Mouse (Mus musculus) forebrain, embryonic 15.5 days (tissue): ENCODE measurements around the gene Lef1. TPM values are rescaled to one million over a fixed set of nuclear protein-coding genes. Genes with fewer than 3 reads are reported as not detected.

Source experiments
- ATAC-seq: fragments of 200-750 bp; cut with Nextera tagmentation; replicated peaks from 2 replicates; pipeline ENCODE4 v1.8.0; 2017; ENCODE audit warnings: mild to moderate bottlenecking, moderate TSS enrichment, moderate library complexity
- H3K27ac ChIP-seq: fragments of 300-500 bp; sonication (generic); replicated peaks from 2 replicates; pipeline ENCODE4 v1.5.1; 2015; ENCODE audit warnings: mild to moderate bottlenecking, inconsistent platforms
- H3K27me3 ChIP-seq: fragments of 300-500 bp; sonication (generic); 2 replicates; pipeline ENCODE4 v1.6.1; 2015; ENCODE audit warnings: inconsistent platforms
- H3K36me3 ChIP-seq: fragments of 300-500 bp; sonication (generic); 2 replicates; pipeline ENCODE4 v1.6.1; 2015; ENCODE audit warnings: mild to moderate bottlenecking, inconsistent platforms
- H3K4me1 ChIP-seq: fragments of 300-500 bp; sonication (generic); 2 replicates; pipeline ENCODE4 v1.6.1; 2015; ENCODE audit warnings: inconsistent platforms
- H3K4me2 ChIP-seq: fragments of 300-500 bp; sonication (generic); replicated peaks from 2 replicates; pipeline ENCODE4 v1.6.1; 2015; ENCODE audit warnings: mild to moderate bottlenecking, inconsistent platforms
- H3K4me3 ChIP-seq: fragments of 300-500 bp; sonication (generic); 2 replicates; pipeline ENCODE4 v1.5.1; 2015; ENCODE audit warnings: mild to moderate bottlenecking, inconsistent platforms
- H3K9ac ChIP-seq: fragments of 300-500 bp; sonication (generic); replicated peaks from 2 replicates; pipeline ENCODE4 v1.6.1; 2015; ENCODE audit warnings: mild to moderate bottlenecking, inconsistent platforms
- H3K9me3 ChIP-seq: fragments of 300-500 bp; sonication (generic); 2 replicates; pipeline ENCODE4 v1.6.1; 2016; ENCODE audit warnings: inconsistent platforms
- WGBS: fragments of 180-500 bp; shearing (Covaris S2); methylation state at CpG from one replicate; pipeline ENCODE4 v1.1.7; 2015; ENCODE audit warnings: mixed read lengths; 5-methylcytosine and 5-hydroxymethylcytosine counted together
- polyA plus RNA-seq: library from polyadenylated mRNA; unstranded; fragments of >200 nt; fragmentation: Nextera tagmentation; extraction: Ambion mirVana; gene quantifications from 2 replicates; pipeline ENCODE4 v1.2.1, GENCODE M21; 2015

Gene Lef1
- polyA plus RNA-seq, 1 experiment from 2014 or later: 14.3 TPM

DNA sequence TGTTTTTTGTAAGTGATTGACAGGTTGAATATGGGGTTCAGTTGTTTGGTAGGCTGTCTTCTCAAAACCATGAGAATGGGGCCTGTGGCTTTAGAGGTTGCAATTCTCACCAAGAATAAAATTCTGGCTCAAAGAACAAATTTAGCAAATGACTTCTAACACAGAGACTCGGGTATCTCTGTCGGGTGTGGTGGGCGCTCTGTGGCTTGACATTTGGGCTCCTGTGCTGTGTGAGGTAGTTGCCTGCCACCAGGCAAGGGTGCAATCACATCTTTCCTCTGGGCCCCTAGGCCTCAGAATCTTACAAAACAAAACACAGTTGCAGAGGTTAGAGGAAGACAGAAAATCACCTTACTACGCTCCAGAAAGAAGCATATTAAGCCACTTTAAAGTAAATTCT is 43.6 kb downstream of the Lef1 start:
- H3K9me3 ChIP-seq: no peaks in the 10 kb centered on the region
- H3K4me3 ChIP-seq: no peak overlapping the region
- WGBS: 81% methylated on average over 4 of the region's 4 CpGs
- no peak for ATAC-seq
- no peaks in the 10 kb centered on the region for H3K36me3 ChIP-seq
- H3K9ac ChIP-seq: no peak overlapping the region
- H3K4me1 ChIP-seq: peaks cover 41% of the 10 kb centered on the region
- H3K27ac ChIP-seq: no peak overlapping the region
- no peaks in the 10 kb centered on the region for H3K27me3 ChIP-seq
- H3K4me2 ChIP-seq: no peak overlapping the region

DNA sequence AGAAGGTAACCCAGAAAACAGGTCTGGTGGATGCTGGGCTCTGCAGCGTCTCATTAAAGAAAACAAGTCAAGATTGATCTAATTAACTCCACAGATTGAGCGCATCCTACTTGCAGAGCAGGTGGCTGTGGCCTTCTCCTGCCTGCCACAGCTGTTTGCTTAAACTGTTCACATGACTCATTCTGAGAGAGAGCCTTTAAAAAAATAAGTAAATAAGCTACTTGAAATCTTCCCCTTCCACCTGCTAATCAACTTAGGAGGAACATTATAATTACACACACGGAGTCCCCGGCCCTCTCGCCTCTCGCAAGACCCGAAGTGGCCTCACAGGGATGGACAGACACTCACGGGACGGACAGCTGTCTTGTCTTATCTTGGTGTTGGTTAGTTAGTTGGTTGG is 44.3 kb downstream of the Lef1 start:
- no peaks in the 10 kb centered on the region for H3K36me3 ChIP-seq
- H3K4me2 ChIP-seq: no peak overlapping the region
- H3K4me3 ChIP-seq: no peak overlapping the region
- no peak overlapping the region for H3K9ac ChIP-seq
- H3K27ac ChIP-seq: no peak overlapping the region
- 0 out of 2 replicates have a peak, but pooled peaks have one; percentile 21 for ATAC-seq
- H3K4me1 ChIP-seq: peaks cover 45% of the 10 kb centered on the region
- no peaks in the 10 kb centered on the region for H3K9me3 ChIP-seq
- WGBS: 65% methylated on average over 9 of the region's 9 CpGs
- H3K27me3 ChIP-seq: no peaks in the 10 kb centered on the region

- no peaks in the 10 kb centered on the region for H3K36me3 ChIP-seq
- peaks cover 49% of the 10 kb centered on the region for H3K4me1 ChIP-seq
- 68% methylated on average over 7 of the region's 7 CpGs for WGBS
- no peaks in the 10 kb centered on the region for H3K9me3 ChIP-seq
- H3K27ac ChIP-seq: no peak overlapping the region
- H3K27me3 ChIP-seq: no peaks in the 10 kb centered on the region
- no peak overlapping the region for H3K9ac ChIP-seq
- no peak overlapping the region for H3K4me3 ChIP-seq
- no peak overlapping the region for H3K4me2 ChIP-seq
- no peak for ATAC-seq
Measured at GRCm38 (mm10) chr3:131155066-131155465, 44.8 kb downstream of the Lef1 start.

DNA sequence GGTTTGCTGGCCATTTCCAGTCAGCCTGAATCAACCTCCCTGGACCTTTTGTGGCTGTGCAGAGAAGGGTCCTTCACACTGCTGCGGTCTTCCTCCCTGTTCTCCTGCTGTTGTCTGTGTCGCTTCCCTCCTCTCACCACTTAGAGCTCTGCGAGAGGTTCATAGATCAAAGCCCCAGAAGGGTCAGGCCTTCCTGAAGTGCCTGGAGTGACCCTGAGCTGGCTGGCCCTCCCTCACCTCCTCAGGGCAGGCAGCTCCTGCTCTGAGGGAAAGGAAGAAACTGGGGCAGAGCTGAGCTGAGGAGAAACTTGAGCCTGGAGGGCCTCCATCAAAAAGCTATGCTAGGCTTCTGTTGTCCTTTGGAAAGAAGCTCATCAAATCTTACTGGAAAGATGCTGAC is 45.4 kb downstream of the Lef1 start:
- Histone ChIP-seq H3K9me3 (no peaks in the 10 kb centered on the region), H3K9ac (no peak overlapping the region), H3K4me3 (no peak overlapping the region), H3K4me2 (no peak overlapping the region), H3K27me3 (no peaks in the 10 kb centered on the region), H3K36me3 (no peaks in the 10 kb centered on the region), H3K4me1 (peaks cover 53% of the 10 kb centered on the region), H3K27ac (no peak overlapping the region)
- ATAC-seq: no peak
- 45% methylated on average over 3 of the region's 3 CpGs for WGBS

DNA sequence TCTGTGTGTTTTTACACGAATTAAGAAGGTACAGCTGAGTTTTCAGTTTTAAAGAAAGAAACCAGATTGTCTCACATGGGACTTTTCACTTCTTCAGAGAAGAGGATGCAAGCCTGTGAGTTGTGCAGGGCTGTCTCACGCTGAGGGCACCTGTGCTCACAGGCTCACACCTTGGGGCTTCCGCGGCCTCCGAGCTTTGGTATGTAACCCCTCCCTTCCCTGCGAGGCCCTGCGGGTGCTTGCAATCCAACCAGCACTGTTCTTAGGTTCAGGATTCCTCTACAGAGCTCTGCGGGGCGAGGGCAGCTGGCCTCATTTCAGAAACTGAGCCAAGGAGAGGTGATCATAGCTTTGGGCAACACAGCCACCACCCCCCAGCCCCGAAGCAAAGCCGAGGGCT is 46.1 kb downstream of the Lef1 start:
- WGBS: 33% methylated on average over 11 of the region's 11 CpGs
- Histone ChIP-seq H3K4me2 (no peak overlapping the region), H3K9me3 (no peaks in the 10 kb centered on the region), H3K4me1 (peaks cover 60% of the 10 kb centered on the region), H3K36me3 (no peaks in the 10 kb centered on the region), H3K4me3 (no peak overlapping the region), H3K27ac (no peak overlapping the region), H3K9ac (no peak overlapping the region), H3K27me3 (no peaks in the 10 kb centered on the region)
- ATAC-seq: no peak

GRCm38 (mm10) chr3:131157471-131157870 is 47.2 kb downstream of the Lef1 start:
- Histone ChIP-seq H3K4me3 (no peak overlapping the region), H3K4me2 (no peak overlapping the region), H3K36me3 (no peaks in the 10 kb centered on the region), H3K27me3 (no peaks in the 10 kb centered on the region), H3K27ac (peak overlapping the region; percentile 1; the same call in 1 of the 2 replicates), H3K9ac (no peak overlapping the region), H3K4me1 (peaks cover 60% of the 10 kb centered on the region), H3K9me3 (no peaks in the 10 kb centered on the region)
- 50% methylated on average over 7 of the region's 7 CpGs for WGBS
- ATAC-seq: no peak; the same call in 1 of the 2 replicates

DNA sequence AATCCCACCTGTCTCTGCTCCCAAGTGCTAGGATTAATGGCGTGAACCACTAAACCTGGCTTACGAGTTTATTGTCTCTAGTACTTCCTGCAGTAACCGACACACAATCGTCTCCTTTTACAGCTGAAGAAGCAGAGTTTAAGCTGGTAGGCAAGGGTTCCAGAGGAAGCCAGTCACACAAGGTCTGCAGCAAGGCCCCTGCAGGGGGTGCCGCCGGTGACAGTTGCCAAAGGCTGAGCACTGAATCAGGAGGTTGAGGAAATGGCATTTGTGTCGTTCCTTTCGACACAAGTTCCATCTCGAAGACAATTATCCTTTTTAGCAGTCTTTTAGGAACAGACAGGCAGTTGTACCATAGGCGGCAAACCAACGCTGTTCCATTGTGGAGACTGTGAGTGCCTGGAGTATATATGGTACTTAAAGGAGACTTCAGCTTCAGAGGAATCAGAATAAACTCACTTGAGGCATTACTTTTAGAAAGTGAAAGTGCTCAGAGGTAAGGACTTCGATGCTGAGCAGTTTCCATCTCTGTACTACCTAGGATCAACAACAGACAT is 49.0 kb downstream of the Lef1 start:
- Histone ChIP-seq H3K27me3 (no peaks in the 10 kb centered on the region), H3K4me1 (peaks cover 56% of the 10 kb centered on the region), H3K4me2 (no peak overlapping the region), H3K9me3 (no peaks in the 10 kb centered on the region), H3K4me3 (no peak overlapping the region), H3K9ac (no peak overlapping the region), H3K36me3 (no peaks in the 10 kb centered on the region), H3K27ac (no peak overlapping the region)
- WGBS: 24% methylated on average over 12 of the region's 12 CpGs
- ATAC-seq: no peak

GRCm38 (mm10) chr3:131159881-131160615 is 49.8 kb downstream of the Lef1 start:
- Histone ChIP-seq H3K36me3 (no peaks in the 10 kb centered on the region), H3K27ac (no peak overlapping the region), H3K4me2 (no peak overlapping the region), H3K27me3 (no peaks in the 10 kb centered on the region), H3K9me3 (no peaks in the 10 kb centered on the region), H3K4me1 (peaks cover 49% of the 10 kb centered on the region), H3K9ac (no peak overlapping the region), H3K4me3 (no peak overlapping the region)
- no peak for ATAC-seq
- 31% methylated on average over 14 of the region's 14 CpGs for WGBS

- no peaks in the 10 kb centered on the region for H3K9me3 ChIP-seq
- no peaks in the 10 kb centered on the region for H3K27me3 ChIP-seq
- no peak overlapping the region for H3K27ac ChIP-seq
- no peak for ATAC-seq
- 29% methylated on average over 7 of the region's 7 CpGs for WGBS
- H3K9ac ChIP-seq: no peak overlapping the region
- H3K36me3 ChIP-seq: no peaks in the 10 kb centered on the region
- no peak overlapping the region for H3K4me3 ChIP-seq
- peaks cover 40% of the 10 kb centered on the region for H3K4me1 ChIP-seq
- no peak overlapping the region for H3K4me2 ChIP-seq
Measured at GRCm38 (mm10) chr3:131160921-131161320, 50.6 kb downstream of the Lef1 start.

- 97% methylated on average over 4 of the region's 4 CpGs for WGBS
- no peak for ATAC-seq
- Histone ChIP-seq H3K9me3 (no peaks in the 10 kb centered on the region), H3K36me3 (no peaks in the 10 kb centered on the region), H3K27me3 (no peaks in the 10 kb centered on the region), H3K4me2 (no peak overlapping the region), H3K9ac (no peak overlapping the region), H3K27ac (no peak overlapping the region), H3K4me1 (0 out of 2 replicates have a peak, but pooled peaks cover 2% of the 10 kb centered on the region), H3K4me3 (no peak overlapping the region)
Measured at GRCm38 (mm10) chr3:131167731-131168130, 57.5 kb downstream of the Lef1 start.

DNA sequence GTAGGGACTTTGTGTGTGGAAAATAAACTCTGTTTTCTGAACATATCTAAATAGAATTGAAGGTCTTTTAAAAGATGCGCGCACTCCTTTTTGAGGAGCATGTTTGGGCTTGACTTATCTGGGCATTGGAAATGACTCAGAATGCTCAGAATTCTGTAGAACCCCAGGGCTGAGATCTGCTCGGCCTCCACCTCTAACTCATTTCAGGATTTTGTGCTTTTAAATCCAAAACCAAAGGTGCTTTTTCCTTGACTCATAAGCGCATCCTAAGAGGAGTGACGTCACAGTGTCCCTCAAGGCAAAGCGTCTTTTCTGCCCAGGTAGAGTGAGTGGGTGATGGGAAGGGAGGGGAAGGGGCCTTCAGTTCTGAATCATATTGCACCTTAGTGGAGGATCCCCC is 58.9 kb downstream of the Lef1 start:
- H3K4me3 ChIP-seq: no peak overlapping the region

DNA sequence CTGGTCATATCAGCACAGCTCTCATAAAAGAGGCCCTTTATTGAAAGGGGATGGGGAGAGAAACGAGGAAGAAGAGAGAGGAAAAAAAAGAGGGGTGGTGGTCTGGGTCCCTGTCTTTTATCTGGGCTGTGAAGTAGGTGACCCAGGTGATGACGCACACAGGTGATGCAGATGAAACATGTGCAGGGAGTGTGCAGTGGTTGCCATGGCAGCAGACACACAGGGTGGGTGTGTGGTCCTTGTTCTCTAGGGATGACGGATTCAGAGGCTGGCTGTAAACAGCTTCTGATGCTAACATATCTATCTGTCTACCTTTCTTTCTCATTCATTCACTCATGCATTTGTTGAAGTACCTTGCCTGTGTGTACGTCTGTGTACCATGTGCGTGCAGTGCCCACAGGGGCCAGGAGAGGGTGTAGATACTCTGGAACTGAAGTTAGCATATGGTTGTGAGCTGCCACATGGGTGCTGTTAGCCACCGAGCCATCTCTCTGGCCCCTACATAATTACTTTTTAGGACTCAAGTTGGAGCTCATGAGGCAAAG is 59.9 kb downstream of the Lef1 start:
- H3K27ac ChIP-seq: no peak overlapping the region
- no peak overlapping the region for H3K9ac ChIP-seq
- no peaks in the 10 kb centered on the region for H3K36me3 ChIP-seq
- H3K27me3 ChIP-seq: no peaks in the 10 kb centered on the region
- 0 out of 2 replicates have a peak, but pooled peaks cover 2% of the 10 kb centered on the region for H3K4me1 ChIP-seq
- no peaks in the 10 kb centered on the region for H3K9me3 ChIP-seq
- H3K4me3 ChIP-seq: no peak overlapping the region
- H3K4me2 ChIP-seq: no peak overlapping the region
- no peak for ATAC-seq
- 90% methylated on average over 6 of the region's 6 CpGs for WGBS

More for the DNA sequence above, 58.9 kb downstream of the Lef1 start:
- Histone ChIP-seq H3K4me2 (no peak overlapping the region), H3K36me3 (no peaks in the 10 kb centered on the region), H3K27me3 (no peaks in the 10 kb centered on the region), H3K27ac (no peak overlapping the region), H3K9me3 (no peaks in the 10 kb centered on the region), H3K9ac (no peak overlapping the region), H3K4me1 (0 out of 2 replicates have a peak, but pooled peaks cover 2% of the 10 kb centered on the region)
- ATAC-seq: no peak
- WGBS: 94% methylated on average over 6 of the region's 6 CpGs
